Mouse (Mus musculus) urinary bladder, adult 18-20 months (tissue): ENCODE measurements around the gene Vstm2l.
A peak's percentile ranks its signal among the peaks of the same experiment; 100 is the strongest.

Experiments
- DNase-seq, 2 experiments: peaks; one replicate each; pipeline ENCODE4 v3.0.0; 2022; ENCODE audit warnings: low spot score in 2 of 2, mixed read lengths in 2 of 2

Gene Vstm2l

GRCm38 (mm10) chr2:157914105-157914764 lies at the start of gene Vstm2l:
Gene Vstm2l (plus strand): TSS chr2:157914653.
- DNase-seq, result no peak

- DNase-seq, result no peak
Observed at GRCm38 (mm10) chr2:157867126-157867525, 47.3 kb upstream of the Vstm2l start.

GRCm38 (mm10) chr2:157870247-157870646 lies 44.2 kb upstream of the Vstm2l start:
- no peak for DNase-seq

GRCm38 (mm10) chr2:157873223-157873622 lies 41.2 kb upstream of the Vstm2l start:
- no peak for DNase-seq

GRCm38 (mm10) chr2:157873691-157874090 lies 40.8 kb upstream of the Vstm2l start:
- DNase-seq, result no peak

- DNase-seq, result no peak
Observed at GRCm38 (mm10) chr2:157875111-157875510, 39.3 kb upstream of the Vstm2l start.

GRCm38 (mm10) chr2:157877394-157877793 lies 37.1 kb upstream of the Vstm2l start:
- no peak for DNase-seq

- no peak for DNase-seq
Observed at GRCm38 (mm10) chr2:157877967-157878366, 36.5 kb upstream of the Vstm2l start.

GRCm38 (mm10) chr2:157881939-157882338 lies 32.5 kb upstream of the Vstm2l start:
- DNase-seq, result no peak

GRCm38 (mm10) chr2:157887275-157888025 lies 27.0 kb upstream of the Vstm2l start:
- no peak for DNase-seq

- no peak for DNase-seq
Observed at GRCm38 (mm10) chr2:157891166-157891565, 23.3 kb upstream of the Vstm2l start.

- no peak for DNase-seq
Observed at GRCm38 (mm10) chr2:157897131-157897530, 17.3 kb upstream of the Vstm2l start.

- peak; percentile 47 to 64 for DNase-seq
Observed at GRCm38 (mm10) chr2:157913204-157913636, 1.2 kb upstream of the Vstm2l start.

- DNase-seq, result no peak
Observed at GRCm38 (mm10) chr2:157913705-157914104, 748 bp upstream of the Vstm2l start.

GRCm38 (mm10) chr2:157914889-157915517 lies 550 bp downstream of the Vstm2l start:
- DNase-seq, result no peak

- DNase-seq, result no peak
Observed at GRCm38 (mm10) chr2:157918529-157918928, 4.1 kb downstream of the Vstm2l start.

- DNase-seq, result no peak
Observed at GRCm38 (mm10) chr2:157921551-157921950, 7.1 kb downstream of the Vstm2l start.

GRCm38 (mm10) chr2:157923406-157923805 lies 9.0 kb downstream of the Vstm2l start:
- no peak for DNase-seq

- DNase-seq, result no peak
Observed at GRCm38 (mm10) chr2:157924504-157924903, 10.1 kb downstream of the Vstm2l start.

GRCm38 (mm10) chr2:157926502-157926901 lies 12.0 kb downstream of the Vstm2l start:
- DNase-seq, result no peak

- DNase-seq, result no peak
Observed at GRCm38 (mm10) chr2:157926927-157927326, 12.5 kb downstream of the Vstm2l start.

- no peak for DNase-seq
Observed at GRCm38 (mm10) chr2:157927397-157927796, 12.9 kb downstream of the Vstm2l start.

GRCm38 (mm10) chr2:157927815-157928214 lies 13.4 kb downstream of the Vstm2l start:
- DNase-seq, result no peak
